Mouse (Mus musculus) B cell, adult (primary cell): Measurements from ENCODE around the gene Sirpb1c. TPM values are rescaled to one million over a fixed set of nuclear protein-coding genes. Genes with fewer than 3 reads are reported as not detected.

Experiments used
- total RNA-seq: library from RNA; stranded (reverse); gene quantifications from 4 replicates; pipeline ENCODE4 v1.2.4, GENCODE M21; 2023; ENCODE audit not compliant: inconsistent age

Gene Sirpb1c
- total RNA-seq, result not detected in 4 replicates

DNA sequence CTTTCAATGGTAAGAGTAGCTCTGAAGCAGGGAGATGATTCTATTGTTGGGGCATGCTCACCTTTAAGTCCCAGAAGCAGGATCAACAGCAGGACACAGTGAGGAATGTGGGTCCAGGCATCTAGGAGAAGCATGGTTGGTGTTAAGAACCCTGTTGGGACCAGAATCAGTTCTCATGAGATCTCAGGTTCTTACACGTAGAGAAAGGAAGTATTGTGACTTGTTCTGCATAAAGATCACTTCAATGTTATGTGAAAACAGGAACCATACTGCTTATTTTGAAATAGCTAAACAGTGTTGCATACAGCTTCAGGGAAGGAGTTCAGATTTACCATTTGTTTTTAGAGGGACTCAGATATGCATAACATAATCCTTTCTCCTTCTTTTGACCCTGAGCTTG, at the start of gene Sirpb1c:
TSS of gene Sirpb1c (minus strand) at position 249 of the 400 bp plus-strand sequence.

Other genes starting within 250 kb of the Sirpb1c start
- 0.42 TPM in 1 of 4 replicates, not detected in the others for gene Gm5150, start 157.9 kb upstream of the Sirpb1c start, total RNA-seq